Mouse (Mus musculus) intestine, embryonic 16.5 days (tissue): Measurements from ENCODE around the gene Ski. TPM values are rescaled to one million over a fixed set of nuclear protein-coding genes. Genes with fewer than 3 reads are reported as not detected.

ENCODE experiments used
- ATAC-seq: fragments of 200-750 bp; cut with Nextera tagmentation; 2 replicates; pipeline ENCODE4 v1.8.0; 2017; ENCODE audit warnings: moderate TSS enrichment, moderate library complexity
- H3K27ac ChIP-seq: fragments of 300-500 bp; sonication (generic); 2 replicates; pipeline ENCODE4 v1.5.1; 2014; ENCODE audit warnings: mild to moderate bottlenecking, low read length
- H3K27me3 ChIP-seq: fragments of 300-500 bp; sonication (generic); replicated peaks from 2 replicates; pipeline ENCODE4 v1.6.1; 2014; ENCODE audit warnings: low read length, control low read depth, mixed read lengths; ENCODE audit not compliant: control insufficient read depth, insufficient read depth
- H3K36me3 ChIP-seq: fragments of 300-500 bp; sonication (generic); 2 replicates; pipeline ENCODE4 v1.6.1; 2014; ENCODE audit warnings: low read length, control low read depth; ENCODE audit not compliant: control insufficient read depth, insufficient read depth
- H3K4me1 ChIP-seq: fragments of 300-500 bp; sonication (generic); 2 replicates; pipeline ENCODE4 v1.6.1; 2014; ENCODE audit warnings: low read length, control low read depth, mixed read lengths; ENCODE audit not compliant: control insufficient read depth, insufficient read depth
- H3K4me2 ChIP-seq: fragments of 300-500 bp; sonication (generic); 2 replicates; pipeline ENCODE4 v1.6.1; 2014; ENCODE audit warnings: low read depth, low read length, control low read depth
- H3K4me3 ChIP-seq: fragments of 300-500 bp; sonication (generic); 2 replicates; pipeline ENCODE4 v1.5.1; 2014; ENCODE audit warnings: mild to moderate bottlenecking, low read length
- H3K9ac ChIP-seq: fragments of 300-500 bp; sonication (generic); 2 replicates; pipeline ENCODE4 v1.6.1; 2014; ENCODE audit warnings: low read depth, low read length
- H3K9me3 ChIP-seq: fragments of 300-500 bp; sonication (generic); 2 replicates; pipeline ENCODE4 v1.6.1; 2016; ENCODE audit warnings: low read length, control low read depth; ENCODE audit not compliant: control insufficient read depth
- WGBS: fragments of 180-500 bp; shearing (Covaris S2); extraction: QIAGEN DNeasy Blood & Tissue Kit; methylation state at CpG from one replicate; pipeline ENCODE4 v1.1.7; 2014; 5-methylcytosine and 5-hydroxymethylcytosine counted together
- polyA plus RNA-seq: library from polyadenylated mRNA; unstranded; fragments of >200 nt; fragmentation: Nextera tagmentation; extraction: Ambion mirVana; gene quantifications from 2 replicates; pipeline ENCODE4 v1.2.1, GENCODE M21; 2015

Ski gene
- polyA plus RNA-seq, 1 experiment from 2014 or later: 11.4 TPM

GRCm38 (mm10) chr4:155116607-155117006 is 105.8 kb downstream of the Ski start:
- Histone ChIP-seq H3K9ac (no peak overlapping the region), H3K4me3 (no peak overlapping the region), H3K4me1 (peaks cover 21% of the 10 kb centered on the region), H3K27me3 (no peaks in the 10 kb centered on the region), H3K36me3 (no peaks in the 10 kb centered on the region), H3K9me3 (no peaks in the 10 kb centered on the region), H3K4me2 (no peak overlapping the region), H3K27ac (no peak overlapping the region)
- ATAC-seq: no peak
- WGBS: 69% methylated on average over 4 of the region's 4 CpGs

GRCm38 (mm10) chr4:155113766-155114410 is 108.5 kb downstream of the Ski start:
- no peak overlapping the region for H3K4me2 ChIP-seq
- H3K36me3 ChIP-seq: no peaks in the 10 kb centered on the region
- peaks cover 10% of the 10 kb centered on the region for H3K4me1 ChIP-seq
- H3K9me3 ChIP-seq: no peaks in the 10 kb centered on the region
- no peaks in the 10 kb centered on the region for H3K27me3 ChIP-seq
- H3K27ac ChIP-seq: no peak overlapping the region
- H3K9ac ChIP-seq: peak overlapping the region; percentile 10; the same call in 1 of the 2 replicates
- H3K4me3 ChIP-seq: no peak overlapping the region
- ATAC-seq: no peak
- WGBS: 61% methylated on average over 8 of the region's 8 CpGs

- Histone ChIP-seq H3K27ac (0 out of 2 replicates have a peak overlapping the region, but pooled peaks have one; percentile 2), H3K36me3 (no peaks in the 10 kb centered on the region), H3K27me3 (no peaks in the 10 kb centered on the region), H3K9me3 (no peaks in the 10 kb centered on the region), H3K9ac (no peak overlapping the region; the same call in 1 of the 2 replicates), H3K4me1 (peaks cover 7% of the 10 kb centered on the region), H3K4me3 (no peak overlapping the region), H3K4me2 (no peak overlapping the region)
- WGBS: 56% methylated on average over 5 of the region's 5 CpGs
- ATAC-seq: no peak
Measured at GRCm38 (mm10) chr4:155109471-155109870, 112.9 kb downstream of the Ski start.

- Histone ChIP-seq H3K27me3 (no peaks in the 10 kb centered on the region), H3K27ac (no peak overlapping the region), H3K9ac (no peak overlapping the region), H3K36me3 (no peaks in the 10 kb centered on the region), H3K4me1 (no peaks in the 10 kb centered on the region), H3K4me2 (no peak overlapping the region), H3K4me3 (no peak overlapping the region), H3K9me3 (no peaks in the 10 kb centered on the region)
- 89% methylated on average over 4 of the region's 4 CpGs for WGBS
- peak; percentile 22; the same call in 1 of the 2 replicates for ATAC-seq
Measured at GRCm38 (mm10) chr4:155107886-155108285, 114.5 kb downstream of the Ski start.

Other genes with a start within 250 kb of the Ski start
- 19.8 and 22.9 TPM in 2 replicates for gene Plch2, start 165.8 kb downstream of the Ski start, polyA plus RNA-seq
- 28.9 and 30.5 TPM in 2 replicates for gene Pex10, start 155.6 kb downstream of the Ski start, polyA plus RNA-seq
- 211 and 216 TPM in 2 replicates for gene Rer1, start 136.2 kb downstream of the Ski start, polyA plus RNA-seq
- 3.6 and 4.3 TPM in 2 replicates for gene Morn1, start 136.0 kb downstream of the Ski start, polyA plus RNA-seq
- gene Faap20, start 27.2 kb upstream of the Ski start, polyA plus RNA-seq: 60.3 and 70.4 TPM in 2 replicates
- gene Prkcz, start 138.8 kb upstream of the Ski start, polyA plus RNA-seq: 32.8 and 38.7 TPM in 2 replicates
- gene Gabrd, start 175.5 kb upstream of the Ski start, polyA plus RNA-seq: 0.11 and 0.15 TPM in 2 replicates
- gene Cfap74, start 186.6 kb upstream of the Ski start, polyA plus RNA-seq: 1.4 and 1.5 TPM in 2 replicates
- 4.3 and 7.3 TPM in 2 replicates for gene Tmem52, start 246.5 kb upstream of the Ski start, polyA plus RNA-seq